Mouse (Mus musculus): ENCODE data around the gene Wbp2. TPM values are rescaled to one million over a fixed set of nuclear protein-coding genes. Genes with fewer than 3 reads are reported as not detected.

Wbp2 gene
- polyA plus RNA-seq, 1 experiment from 2014 or later, result 47.9 TPM

DNA sequence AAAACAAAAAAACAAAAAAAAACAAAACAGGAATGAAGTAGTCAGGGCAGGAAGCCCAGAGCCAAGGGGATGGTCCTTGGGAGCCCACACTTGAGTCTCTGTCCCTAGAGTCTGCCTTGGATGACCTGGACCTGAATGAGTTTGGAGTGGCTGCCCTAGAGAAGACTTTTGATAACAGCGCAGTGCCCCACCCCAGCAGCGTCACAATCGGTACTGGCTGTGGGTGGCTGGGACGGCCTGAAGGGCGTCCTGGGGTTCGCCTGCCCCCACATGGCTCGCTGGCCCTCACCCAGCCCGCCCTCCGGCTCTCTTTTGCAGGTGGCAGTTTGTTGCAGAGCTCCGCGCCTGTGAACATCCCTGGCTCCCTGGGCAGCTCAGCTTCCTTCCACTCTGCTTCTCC is 30.9 kb downstream of the Wbp2 start:
- H3K4me2 ChIP-seq (replicated peaks), result no peak overlapping the region
- H3K4me3 ChIP-seq, result no peak overlapping the region
- H3K4me1 ChIP-seq, result no peaks in the 10 kb centered on the region
- H3K36me3 ChIP-seq, result peaks cover 100% of the 10 kb centered on the region
- ATAC-seq (ENCODE audit: low FRiP score, low read depth), result no peak
- no peaks in the 10 kb centered on the region for H3K27me3 ChIP-seq
- no peak overlapping the region for H3K9ac ChIP-seq
- 92% methylated on average over 11 of the region's 11 CpGs for WGBS
- no peaks in the 10 kb centered on the region for H3K9me3 ChIP-seq
- no peak overlapping the region for H3K27ac ChIP-seq

DNA sequence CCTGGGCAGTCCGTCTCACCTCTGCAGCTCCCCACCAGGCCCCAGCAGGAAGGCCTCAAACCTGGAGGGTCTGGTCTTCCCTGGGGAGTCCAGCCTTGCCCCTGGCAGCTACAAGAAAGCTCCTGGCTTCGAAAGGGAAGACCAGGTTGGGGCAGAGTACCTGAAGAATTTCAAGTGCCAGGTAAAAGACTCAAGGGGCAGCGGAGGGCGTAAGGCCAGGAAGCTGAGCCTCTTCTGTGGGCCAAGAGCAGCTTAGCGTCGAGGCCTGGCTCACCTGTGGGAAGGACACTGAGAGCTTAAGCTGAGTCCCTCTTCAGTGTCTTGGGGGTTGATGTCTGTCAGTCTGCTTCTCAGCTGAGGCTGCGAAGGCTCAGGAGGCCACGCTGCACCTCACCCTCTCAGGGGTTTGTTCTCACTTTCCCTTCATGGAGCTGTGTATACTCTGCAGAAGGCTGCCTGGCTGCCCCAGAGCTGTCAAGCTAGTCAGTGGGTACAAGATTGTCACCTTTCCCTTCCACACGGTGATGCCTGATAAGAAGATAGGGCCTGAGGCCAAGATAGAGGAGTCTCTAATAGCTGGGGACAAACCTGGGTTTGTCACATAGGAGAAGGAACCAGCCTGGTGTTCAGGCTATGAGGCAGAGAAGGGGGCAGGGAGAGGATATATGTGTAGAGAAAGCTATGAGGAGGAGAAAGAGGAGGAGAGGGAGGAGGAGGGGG is 33.1 kb downstream of the Wbp2 start:
- WGBS, result 94% methylated on average over 9 of the region's 9 CpGs
- ATAC-seq (ENCODE audit: low FRiP score, low read depth), result no peak
- Histone ChIP-seq H3K9ac (no peak overlapping the region), H3K9me3 (peaks cover 7% of the 10 kb centered on the region; the same call in 1 of the 2 replicates), H3K4me1 (no peaks in the 10 kb centered on the region), H3K4me2 (replicated peaks) (no peak overlapping the region), H3K4me3 (no peak overlapping the region), H3K36me3 (peaks cover 100% of the 10 kb centered on the region), H3K27me3 (no peaks in the 10 kb centered on the region), H3K27ac (no peak overlapping the region)

DNA sequence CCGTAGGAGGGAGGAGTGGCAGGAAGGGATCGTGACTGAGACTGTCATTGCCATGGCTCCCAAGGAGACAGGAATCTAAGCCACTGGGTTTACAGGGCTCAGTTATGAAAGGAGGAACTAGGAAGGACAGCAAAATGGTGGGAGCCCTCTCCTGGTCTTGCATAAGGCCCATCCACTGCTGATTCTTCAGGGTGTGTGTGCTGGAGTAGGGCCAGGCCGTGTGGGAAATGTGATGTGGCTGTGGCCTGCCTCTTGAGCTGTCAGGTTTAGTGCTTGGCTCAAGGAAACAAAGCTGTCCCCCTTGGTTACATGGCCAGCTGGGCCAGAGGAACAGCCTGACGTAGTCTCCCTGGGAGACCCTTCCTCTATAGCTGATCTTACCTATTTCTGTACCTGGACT is 36.6 kb downstream of the Wbp2 start:
- ATAC-seq (ENCODE audit: low FRiP score, low read depth), result no peak
- Histone ChIP-seq H3K4me1 (no peaks in the 10 kb centered on the region), H3K36me3 (peaks cover 100% of the 10 kb centered on the region), H3K27me3 (no peaks in the 10 kb centered on the region), H3K27ac (no peak overlapping the region), H3K4me2 (replicated peaks) (no peak overlapping the region), H3K4me3 (no peak overlapping the region), H3K9ac (no peak overlapping the region), H3K9me3 (peaks cover 7% of the 10 kb centered on the region; the same call in 1 of the 2 replicates)
- WGBS, result 85% methylated on average over 4 of the region's 4 CpGs

DNA sequence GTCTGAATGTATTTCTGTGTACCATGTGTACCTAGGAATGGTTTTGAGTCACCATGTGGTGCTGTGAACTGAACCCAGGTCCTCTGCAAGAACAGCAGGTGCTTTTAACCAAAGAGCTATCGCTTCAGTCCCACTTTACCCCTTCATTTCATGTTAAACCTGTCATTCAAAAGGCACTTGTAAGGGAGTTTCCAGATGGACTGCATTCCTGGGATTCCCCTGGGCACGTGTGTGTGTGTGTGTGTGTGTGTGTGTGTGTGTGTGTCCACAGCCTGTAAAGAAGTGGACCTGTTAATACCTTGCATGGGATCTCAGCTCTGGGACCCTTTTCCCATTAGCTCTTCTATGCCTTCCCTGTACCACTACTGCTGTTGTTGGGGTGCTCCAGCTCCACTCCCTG is 37.2 kb downstream of the Wbp2 start:
- Histone ChIP-seq H3K36me3 (peaks cover 99% of the 10 kb centered on the region), H3K27me3 (no peaks in the 10 kb centered on the region), H3K4me3 (no peak overlapping the region), H3K9me3 (peaks cover 7% of the 10 kb centered on the region; the same call in 1 of the 2 replicates), H3K27ac (no peak overlapping the region), H3K4me2 (replicated peaks) (no peak overlapping the region), H3K9ac (no peak overlapping the region), H3K4me1 (no peaks in the 10 kb centered on the region)
- no peak for ATAC-seq (ENCODE audit: low FRiP score, low read depth)
- WGBS, result 78% methylated on average over 2 of the region's 2 CpGs

DNA sequence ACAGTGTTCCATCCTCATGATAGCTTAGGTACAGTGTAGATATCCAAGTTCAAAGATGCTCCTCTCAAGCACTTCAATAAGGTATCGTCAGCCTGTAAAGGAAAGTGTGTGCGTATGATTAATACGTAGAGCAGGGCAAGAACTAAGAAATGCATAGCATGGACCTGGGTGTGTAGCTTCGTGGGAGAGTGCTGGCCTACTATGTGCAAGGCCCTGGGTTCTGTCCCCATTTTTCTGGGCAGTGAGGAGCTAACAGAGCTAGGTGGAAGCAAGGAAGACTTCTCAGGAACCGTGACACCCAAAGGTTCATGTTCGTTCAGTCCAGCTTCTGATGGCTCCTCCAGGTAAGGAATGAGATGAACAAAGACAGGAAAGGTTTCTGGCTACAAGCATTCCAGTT is 41.6 kb downstream of the Wbp2 start:
- no peak overlapping the region for H3K4me3 ChIP-seq
- peaks cover 7% of the 10 kb centered on the region; the same call in 1 of the 2 replicates for H3K9me3 ChIP-seq
- ATAC-seq (ENCODE audit: low FRiP score, low read depth), result no peak
- 96% methylated on average over 6 of the region's 6 CpGs for WGBS
- H3K9ac ChIP-seq, result no peak overlapping the region
- no peaks in the 10 kb centered on the region for H3K4me1 ChIP-seq
- H3K27ac ChIP-seq, result no peak overlapping the region
- peaks cover 94% of the 10 kb centered on the region for H3K36me3 ChIP-seq
- H3K4me2 ChIP-seq (replicated peaks), result no peak overlapping the region
- no peaks in the 10 kb centered on the region for H3K27me3 ChIP-seq

DNA sequence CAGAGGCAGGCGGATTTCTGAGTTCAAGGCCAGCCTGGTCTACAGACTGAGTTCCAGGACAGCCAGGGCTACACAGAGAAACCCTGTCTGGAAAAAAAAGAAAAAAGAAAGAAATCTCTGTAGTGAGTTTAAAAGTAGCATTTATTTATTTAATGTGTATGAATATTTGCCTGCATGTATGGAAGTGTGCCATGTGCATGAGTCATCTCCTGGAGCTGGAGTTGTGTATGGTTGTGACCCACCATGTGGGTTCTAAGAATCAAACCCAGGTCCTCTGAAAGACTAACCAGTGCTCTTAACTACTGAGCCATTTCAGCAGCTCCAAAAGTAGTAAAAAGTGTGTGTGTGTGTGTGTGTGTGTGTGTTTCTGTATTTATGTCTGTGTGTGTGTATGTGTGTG is 43.5 kb downstream of the Wbp2 start:
- Histone ChIP-seq H3K9ac (no peak overlapping the region), H3K27ac (no peak overlapping the region), H3K36me3 (peaks cover 92% of the 10 kb centered on the region), H3K4me2 (replicated peaks) (no peak overlapping the region), H3K9me3 (no peaks in the 10 kb centered on the region), H3K4me1 (no peaks in the 10 kb centered on the region), H3K4me3 (no peak overlapping the region), H3K27me3 (no peaks in the 10 kb centered on the region)
- no peak for ATAC-seq (ENCODE audit: low FRiP score, low read depth)
- 97% methylated on average over 1 of the region's 1 CpGs for WGBS

DNA sequence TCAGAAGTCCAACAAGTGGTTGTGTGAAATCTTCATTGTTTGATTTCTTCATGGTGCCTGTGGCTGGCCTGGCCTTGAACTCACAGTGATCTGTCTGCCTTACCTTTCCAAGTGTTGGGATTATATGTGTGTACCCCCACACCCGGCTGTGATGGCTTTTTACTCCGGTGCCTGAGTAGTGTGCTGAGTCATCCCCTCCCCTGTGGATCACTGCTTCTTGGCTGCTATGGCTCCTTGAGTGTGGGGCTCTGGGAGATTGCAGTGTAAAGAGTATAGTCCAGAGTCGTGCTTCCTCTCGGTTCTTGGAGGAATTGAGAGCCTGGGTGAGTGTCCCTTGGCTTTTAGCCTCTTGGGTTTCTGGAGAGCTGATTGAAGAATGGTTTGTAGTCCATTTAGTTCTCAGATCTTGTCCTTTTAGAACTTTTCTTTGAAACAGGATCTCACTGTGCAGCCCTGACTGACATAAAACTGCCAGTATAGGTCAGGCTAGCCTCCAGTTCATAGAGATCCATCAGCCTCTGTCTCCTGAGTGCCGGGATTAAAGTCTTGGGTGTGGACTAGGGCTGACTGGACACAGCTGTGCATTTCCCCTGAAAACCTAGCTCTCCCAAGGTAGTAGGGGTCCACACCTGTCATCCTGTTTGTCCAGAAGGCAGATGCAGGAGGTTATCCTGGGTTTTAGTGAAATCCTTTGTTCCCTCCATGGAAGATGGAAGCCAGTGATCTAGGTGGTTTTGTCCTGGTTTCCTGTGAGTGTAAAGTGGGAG is 44.2 kb downstream of the Wbp2 start:
- Histone ChIP-seq H3K4me1 (no peaks in the 10 kb centered on the region), H3K4me2 (replicated peaks) (no peak overlapping the region), H3K36me3 (peaks cover 91% of the 10 kb centered on the region), H3K4me3 (no peak overlapping the region), H3K27me3 (no peaks in the 10 kb centered on the region), H3K9me3 (no peaks in the 10 kb centered on the region), H3K27ac (no peak overlapping the region), H3K9ac (no peak overlapping the region)
- WGBS, result 61% methylated on average over 5 of the region's 5 CpGs
- ATAC-seq (ENCODE audit: low FRiP score, low read depth), result no peak

DNA sequence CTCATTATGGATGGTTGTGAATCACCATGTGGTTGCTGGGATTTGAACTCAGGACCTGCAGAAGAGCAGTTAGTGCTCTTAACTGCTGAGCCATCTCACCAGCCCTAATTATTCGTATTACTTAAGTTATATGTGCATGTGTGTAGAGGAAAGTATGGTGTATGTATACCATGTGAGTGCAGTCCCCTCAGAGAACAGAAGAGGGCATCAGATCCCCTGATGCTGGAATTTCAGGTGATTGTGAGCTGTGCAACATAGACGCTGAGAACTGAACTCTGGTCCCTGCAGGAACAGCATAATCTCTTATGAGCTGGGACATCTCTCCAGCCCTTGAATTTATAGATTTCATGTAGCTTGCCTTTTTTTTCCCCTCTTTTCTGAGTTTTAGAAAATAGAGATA is 45.0 kb downstream of the Wbp2 start:
- Histone ChIP-seq H3K4me1 (no peaks in the 10 kb centered on the region), H3K27me3 (no peaks in the 10 kb centered on the region), H3K4me2 (replicated peaks) (no peak overlapping the region), H3K27ac (no peak overlapping the region), H3K4me3 (no peak overlapping the region), H3K9me3 (no peaks in the 10 kb centered on the region), H3K36me3 (peaks cover 84% of the 10 kb centered on the region), H3K9ac (no peak overlapping the region)
- ATAC-seq (ENCODE audit: low FRiP score, low read depth), result no peak
- WGBS, result 94% methylated on average over 2 of the region's 2 CpGs

DNA sequence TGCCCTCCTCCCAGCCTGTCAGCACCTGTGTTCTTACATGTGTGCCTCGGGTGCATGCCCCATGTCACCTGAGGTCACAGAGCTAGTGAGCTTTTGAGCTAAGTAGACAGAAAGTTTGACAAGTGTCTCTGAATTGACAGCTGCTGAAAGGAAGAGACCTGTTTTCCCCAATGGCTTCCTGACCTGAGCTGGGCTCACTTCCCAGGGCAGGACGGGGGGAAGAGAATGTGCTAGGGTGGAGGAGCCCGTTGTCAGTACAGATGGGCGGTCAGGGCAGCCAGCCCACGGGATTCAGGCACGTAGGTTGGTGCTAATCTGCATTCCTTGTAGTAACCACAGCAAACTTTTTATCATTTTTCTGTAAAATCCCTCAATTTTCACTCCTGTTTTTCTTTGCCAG is 46.2 kb downstream of the Wbp2 start:
- Histone ChIP-seq H3K27me3 (no peaks in the 10 kb centered on the region), H3K9ac (no peak overlapping the region), H3K4me1 (no peaks in the 10 kb centered on the region), H3K4me3 (no peak overlapping the region), H3K9me3 (no peaks in the 10 kb centered on the region), H3K36me3 (peaks cover 72% of the 10 kb centered on the region), H3K4me2 (replicated peaks) (no peak overlapping the region), H3K27ac (no peak overlapping the region)
- 84% methylated on average over 6 of the region's 6 CpGs for WGBS
- ATAC-seq (ENCODE audit: low FRiP score, low read depth), result no peak

DNA sequence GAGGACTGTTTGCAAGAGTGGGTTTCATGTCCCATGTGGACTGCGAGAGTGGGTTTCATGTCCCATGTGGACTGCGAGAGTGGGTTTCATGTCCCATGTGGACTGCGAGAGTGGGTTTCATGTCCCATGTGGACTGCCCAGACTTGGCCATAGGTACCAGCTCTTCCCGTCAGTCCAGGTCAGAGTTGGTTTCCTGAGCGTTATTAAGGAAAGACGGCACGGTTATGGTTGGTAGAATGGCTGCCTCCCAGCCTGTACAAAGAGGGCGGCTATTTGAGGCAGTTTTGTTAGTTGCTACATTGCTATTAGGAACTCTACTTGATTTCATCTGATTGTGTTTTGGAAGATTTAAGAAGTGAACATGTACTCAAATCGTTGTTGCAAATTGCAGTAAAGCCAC is 49.0 kb downstream of the Wbp2 start:
- ATAC-seq (ENCODE audit: low FRiP score, low read depth), result no peak
- 0 out of 2 replicates have a peak, but pooled peaks cover 5% of the 10 kb centered on the region for H3K4me1 ChIP-seq
- no peak overlapping the region for H3K27ac ChIP-seq
- H3K4me3 ChIP-seq, result no peak overlapping the region
- no peak overlapping the region for H3K4me2 ChIP-seq (replicated peaks)
- WGBS, result 91% methylated on average over 9 of the region's 9 CpGs
- no peak overlapping the region for H3K9ac ChIP-seq
- H3K36me3 ChIP-seq, result peaks cover 59% of the 10 kb centered on the region
- H3K27me3 ChIP-seq, result no peaks in the 10 kb centered on the region
- H3K9me3 ChIP-seq, result no peaks in the 10 kb centered on the region

DNA sequence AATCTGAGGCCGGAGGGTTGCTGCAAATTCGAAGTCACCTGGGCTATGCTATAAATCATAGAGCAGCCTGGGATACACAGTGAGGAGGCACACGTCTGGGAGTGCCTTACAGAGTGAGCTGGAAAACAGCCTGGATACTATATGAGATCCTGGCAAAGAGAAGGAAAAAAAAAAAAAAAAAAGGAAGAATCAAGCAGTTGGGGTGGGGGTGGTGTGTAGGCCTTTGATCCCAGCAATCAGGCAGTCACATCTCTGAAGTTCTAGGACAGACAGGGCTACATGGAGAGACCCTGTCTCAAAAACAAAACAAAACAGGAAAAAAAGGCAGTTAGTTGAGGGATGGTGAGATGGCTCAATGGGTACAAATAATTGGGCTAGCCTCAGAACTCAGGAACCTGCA is 50.1 kb downstream of the Wbp2 start:
- no peak for ATAC-seq (ENCODE audit: low FRiP score, low read depth)
- WGBS, result 61% methylated on average over 3 of the region's 3 CpGs

DNA sequence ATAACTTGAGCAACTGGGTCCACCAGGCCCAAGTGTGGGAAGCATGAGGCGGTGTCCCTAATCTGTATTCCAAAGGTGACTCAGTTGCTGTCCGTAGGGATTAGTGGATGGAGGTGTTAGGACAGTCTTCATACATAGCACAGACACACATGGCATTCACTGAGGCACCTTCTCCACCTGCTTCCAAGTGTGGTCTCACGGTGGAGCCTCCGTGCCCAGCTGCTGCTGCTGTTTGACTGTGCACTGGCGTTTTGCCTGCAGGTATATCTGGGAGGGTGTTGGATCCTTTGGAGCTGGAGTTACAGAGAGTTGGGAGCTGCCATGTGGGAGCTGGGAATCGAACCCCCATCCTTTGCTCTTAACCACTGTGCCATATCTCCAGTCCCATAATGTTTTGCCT is 52.2 kb downstream of the Wbp2 start:
- no peak overlapping the region for H3K4me3 ChIP-seq
- H3K36me3 ChIP-seq, result peaks cover 34% of the 10 kb centered on the region
- H3K27ac ChIP-seq, result no peak overlapping the region
- WGBS, result 92% methylated on average over 6 of the region's 6 CpGs
- no peak overlapping the region for H3K9ac ChIP-seq
- H3K27me3 ChIP-seq, result no peaks in the 10 kb centered on the region
- no peak overlapping the region for H3K4me2 ChIP-seq (replicated peaks)
- H3K4me1 ChIP-seq, result peaks cover 26% of the 10 kb centered on the region
- H3K9me3 ChIP-seq, result no peaks in the 10 kb centered on the region
- ATAC-seq (ENCODE audit: low FRiP score, low read depth), result no peak

More for the DNA sequence above, 50.1 kb downstream of the Wbp2 start:
- no peak overlapping the region for H3K27ac ChIP-seq
- no peak overlapping the region for H3K4me2 ChIP-seq (replicated peaks)
- peaks cover 16% of the 10 kb centered on the region for H3K4me1 ChIP-seq
- H3K4me3 ChIP-seq, result no peak overlapping the region
- H3K9me3 ChIP-seq, result no peaks in the 10 kb centered on the region
- peaks cover 49% of the 10 kb centered on the region for H3K36me3 ChIP-seq
- no peaks in the 10 kb centered on the region for H3K27me3 ChIP-seq
- H3K9ac ChIP-seq, result no peak overlapping the region
